Mouse (Mus musculus): Measurements from ENCODE around the gene Abca8a.
A peak's percentile ranks its signal among the peaks of the same experiment; 100 is the strongest.

Gene Abca8a

DNA sequence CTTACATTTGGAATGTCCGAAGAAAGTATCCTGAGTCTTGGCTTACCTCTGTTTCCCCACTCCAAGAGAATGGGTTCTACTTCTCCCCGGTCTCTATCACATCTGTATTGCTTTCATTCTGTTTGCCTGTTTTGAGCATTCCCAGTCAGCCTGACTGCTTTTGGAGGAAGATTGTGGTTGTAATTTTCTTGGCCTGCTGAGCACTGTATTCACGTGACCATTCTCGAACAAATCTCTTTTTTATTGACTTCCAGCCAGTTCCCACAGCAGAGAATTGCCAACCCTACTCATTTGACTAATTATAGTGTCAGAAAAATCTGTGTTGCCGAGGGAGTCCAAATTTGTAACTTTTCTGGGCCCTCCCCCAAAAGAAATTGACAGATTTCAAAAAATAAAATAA is at the start of gene Abca8a:
TSS of gene Abca8a (minus strand) at position 121 of the 400 bp plus-strand sequence.
- DNase-seq (ENCODE audit: low spot score in 2 of 2) = no peak

GRCm38 (mm10) chr11:110145421-110145820 is 49.6 kb upstream of the Abca8a start:
- no peak for DNase-seq (ENCODE audit: low spot score in 2 of 2)

DNA sequence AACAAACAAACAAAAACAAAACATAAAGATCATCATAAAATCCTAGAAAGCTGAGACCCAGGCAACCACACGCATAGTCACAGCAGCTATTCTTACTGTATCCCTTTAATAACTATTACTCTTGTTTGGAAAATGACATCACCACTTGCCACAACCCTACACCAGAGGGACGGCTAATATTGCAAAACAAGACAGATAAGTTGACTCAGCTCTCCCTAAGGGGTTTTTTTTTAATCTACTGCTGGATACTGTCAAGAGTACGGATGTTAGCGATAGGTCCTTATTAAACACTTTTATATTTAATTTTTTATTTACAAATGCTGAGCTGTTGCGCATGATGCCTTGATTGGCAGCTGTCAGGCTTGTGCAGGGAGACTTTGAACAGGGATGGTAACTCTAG is 35.0 kb upstream of the Abca8a start:
- no peak for DNase-seq (ENCODE audit: low spot score in 2 of 2)

GRCm38 (mm10) chr11:110111137-110111536 is 15.4 kb upstream of the Abca8a start:
- no peak for DNase-seq (ENCODE audit: low spot score in 2 of 2)

- no peak for DNase-seq (ENCODE audit: low spot score in 2 of 2)
These were observed 5.7 kb upstream of the Abca8a start for GRCm38 (mm10) chr11:110101437-110101836.

DNA sequence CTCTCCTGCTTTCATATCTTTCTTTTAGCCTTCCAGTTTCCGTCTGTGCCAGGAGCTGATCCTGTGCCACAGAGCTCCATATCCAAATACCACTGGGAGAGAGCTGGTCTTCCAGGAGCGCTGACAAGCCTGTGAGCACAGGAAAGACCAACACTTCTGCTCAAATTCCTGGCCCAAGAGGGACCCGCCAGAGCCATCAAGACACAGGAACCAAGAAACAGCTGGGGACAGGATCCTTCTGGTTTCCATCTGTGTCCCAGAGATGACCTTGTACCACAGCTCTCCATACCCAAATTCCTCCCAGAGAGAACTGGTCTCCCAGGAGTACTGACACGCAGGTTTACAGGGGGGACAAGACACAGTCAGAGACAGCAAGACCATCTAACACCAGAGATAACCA is 3.1 kb upstream of the Abca8a start:
- no peak for DNase-seq (ENCODE audit: low spot score in 2 of 2)

- no peak for DNase-seq (ENCODE audit: low spot score in 2 of 2)
These were observed 1.7 kb upstream of the Abca8a start for GRCm38 (mm10) chr11:110097465-110097864.

GRCm38 (mm10) chr11:110094846-110095380 is 865 bp downstream of the Abca8a start:
- DNase-seq (ENCODE audit: low spot score in 2 of 2) = no peak

DNA sequence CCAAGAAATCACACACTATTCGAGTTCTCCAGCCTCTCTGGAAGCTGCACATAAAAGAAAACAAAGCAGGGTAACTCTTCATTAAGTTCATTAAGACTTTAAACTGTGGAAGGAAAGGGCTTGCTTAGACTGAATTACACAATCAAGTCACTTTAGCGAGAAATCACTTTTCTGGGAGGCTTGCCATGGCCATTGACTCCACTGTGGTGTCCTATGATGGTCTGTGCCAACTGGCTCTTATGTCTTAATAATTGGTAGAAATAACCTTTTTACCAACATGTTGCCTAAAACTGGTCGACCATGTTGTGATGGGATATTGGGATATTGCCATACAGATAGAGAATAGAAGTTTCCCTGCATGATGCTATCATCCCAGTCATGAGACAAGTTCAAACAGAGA is 1.5 kb downstream of the Abca8a start:
- DNase-seq (ENCODE audit: low spot score in 2 of 2) = no peak

DNA sequence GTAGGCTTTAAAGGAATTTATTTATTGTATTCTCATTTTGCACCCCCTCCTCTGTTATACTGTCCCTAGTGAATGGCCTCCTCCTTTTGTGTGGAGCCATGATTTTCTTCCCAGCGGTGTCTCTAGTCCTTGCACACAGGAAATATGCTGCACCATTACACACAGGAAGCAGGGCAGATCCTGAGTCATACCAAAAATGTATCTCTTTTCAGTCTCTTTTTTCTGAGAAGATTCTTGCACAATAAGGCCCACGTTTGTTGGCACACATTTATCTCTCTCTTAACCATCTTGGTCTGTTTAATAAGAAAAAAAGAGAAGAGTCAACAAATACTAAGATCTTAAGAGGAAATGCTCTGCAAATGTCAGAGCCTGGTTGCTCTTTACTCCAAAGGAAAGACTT is 4.5 kb downstream of the Abca8a start:
- no peak for DNase-seq (ENCODE audit: low spot score in 2 of 2)

DNA sequence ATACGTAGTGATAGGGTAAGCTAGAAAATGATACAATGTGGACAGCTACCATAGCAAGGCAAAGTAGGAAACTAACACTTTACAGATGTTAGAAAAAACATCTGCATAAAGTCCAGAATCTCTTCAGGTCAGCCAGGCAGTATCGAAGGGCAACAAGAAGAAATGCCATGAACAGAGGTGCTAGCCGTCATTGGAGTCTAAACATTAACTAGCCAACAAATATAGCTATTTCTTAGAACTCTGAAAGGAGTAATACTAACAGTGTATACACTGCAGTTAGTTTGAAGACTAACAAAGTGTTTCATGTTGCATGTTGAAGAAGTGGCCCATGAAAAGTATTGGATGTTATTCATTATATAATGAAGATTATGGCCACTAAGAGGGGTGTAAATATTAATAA is 23.6 kb downstream of the Abca8a start:
- no peak for DNase-seq (ENCODE audit: low spot score in 2 of 2)

GRCm38 (mm10) chr11:110061032-110061431 is 34.7 kb downstream of the Abca8a start:
- DNase-seq (ENCODE audit: low spot score in 2 of 2) = no peak

DNA sequence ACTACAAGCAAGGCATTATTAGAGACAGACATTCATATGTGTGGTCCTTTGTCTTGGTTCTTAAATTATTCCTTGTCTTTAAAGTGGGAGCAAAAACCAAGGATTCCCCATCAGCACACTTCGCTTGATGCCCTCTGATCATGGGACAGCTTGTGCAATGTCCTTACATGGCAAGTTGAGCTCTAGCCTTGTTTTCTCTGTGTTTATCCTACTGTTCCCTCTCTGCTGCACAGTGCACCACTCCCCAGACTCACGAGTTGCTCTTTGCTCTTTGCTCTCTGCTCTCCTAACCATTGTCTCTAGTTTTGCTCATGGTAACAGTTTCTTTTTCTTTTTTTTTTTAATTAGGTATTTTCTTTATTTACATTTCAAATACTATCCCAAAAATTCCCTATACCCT is 35.7 kb downstream of the Abca8a start:
- DNase-seq (ENCODE audit: low spot score in 2 of 2) = no peak

DNA sequence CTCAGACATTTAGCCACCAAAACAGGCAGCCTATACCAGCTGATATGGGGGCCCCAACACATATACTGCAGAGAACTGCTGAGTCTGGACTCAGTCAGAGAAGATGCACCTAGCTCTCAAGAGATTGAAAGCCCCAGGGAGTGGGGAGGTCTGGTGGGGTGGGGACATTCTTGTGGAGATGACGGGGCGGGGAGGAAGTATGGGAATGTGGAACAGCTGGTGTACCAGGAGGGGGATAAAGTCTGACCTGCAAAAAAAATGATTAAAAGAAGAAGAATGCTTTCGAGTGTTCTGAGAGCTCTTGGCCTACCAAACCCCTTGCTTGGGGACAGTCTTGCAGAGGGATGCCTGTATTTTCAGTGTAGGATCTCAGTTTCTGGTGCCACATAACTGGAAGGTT is 42.1 kb downstream of the Abca8a start:
- DNase-seq (ENCODE audit: low spot score in 2 of 2) = no peak

- DNase-seq (ENCODE audit: low spot score in 2 of 2) = no peak
These were observed 58.0 kb downstream of the Abca8a start for GRCm38 (mm10) chr11:110037795-110038194.

DNA sequence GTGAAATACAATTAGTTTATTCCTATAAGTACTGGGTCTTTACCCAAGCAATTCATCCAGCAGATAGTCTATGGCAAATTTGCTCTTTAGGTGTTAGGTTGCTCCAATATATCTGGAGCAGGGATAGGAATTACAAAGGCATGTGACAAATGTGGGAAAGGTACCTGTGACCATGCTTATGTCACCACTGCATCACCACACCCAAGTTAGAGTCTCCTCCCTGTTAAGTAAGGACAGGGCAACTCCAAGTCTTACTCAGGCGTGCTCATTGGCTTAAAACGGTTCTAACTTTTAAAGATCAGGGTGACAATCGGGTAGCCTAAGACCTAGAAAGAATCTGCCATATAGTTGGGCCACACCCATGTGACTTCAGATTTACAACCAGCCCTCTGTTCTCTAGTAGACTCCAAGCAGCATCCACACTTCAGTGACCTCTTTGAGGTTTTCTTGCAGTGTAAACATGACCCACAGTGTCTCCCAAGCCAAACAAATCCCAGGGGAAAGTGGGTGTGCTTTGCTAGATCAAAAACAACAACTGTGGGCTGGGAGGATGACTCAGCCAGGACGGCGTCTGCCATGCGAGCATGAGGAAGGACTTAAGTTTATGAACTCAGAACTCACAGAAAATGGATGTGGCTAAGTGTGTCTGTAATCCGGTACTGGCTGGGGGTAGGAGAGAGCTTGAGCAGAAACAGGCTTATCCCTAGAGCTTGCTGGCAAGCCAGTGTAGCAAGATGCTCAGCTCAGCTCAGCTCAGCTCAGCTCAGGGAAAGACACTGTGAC is 66.7 kb downstream of the Abca8a start:
- DNase-seq (ENCODE audit: low spot score in 2 of 2) = no peak

- no peak for DNase-seq (ENCODE audit: low spot score in 2 of 2)
These were observed 84.8 kb downstream of the Abca8a start for GRCm38 (mm10) chr11:110010836-110011546.

- DNase-seq (ENCODE audit: low spot score in 2 of 2) = peak; percentile 56 to 72
These were observed 100.2 kb downstream of the Abca8a start, which contains the start of gene Abca8b for GRCm38 (mm10) chr11:109995624-109996023. Gene Abca8b, minus strand, starts transcription at chr11:109995845.

DNA sequence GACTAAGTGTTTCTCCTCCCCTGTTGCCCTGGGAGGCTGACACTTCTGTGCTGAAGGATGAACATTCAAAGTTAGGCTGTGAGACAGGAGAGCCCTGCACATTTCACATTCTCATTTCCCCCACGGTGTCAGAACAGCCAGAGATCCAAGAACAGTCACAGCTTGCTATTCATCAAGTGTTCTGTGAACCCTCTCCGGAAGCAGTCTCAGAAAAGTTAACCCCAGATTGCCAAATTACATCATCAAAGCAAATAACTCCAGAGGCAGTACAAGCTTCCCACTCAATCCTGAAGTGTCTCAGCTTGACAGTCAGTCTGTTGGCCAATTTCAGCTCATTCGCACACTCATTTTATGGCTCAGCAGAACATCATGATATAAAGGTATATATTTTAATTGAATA is 100.8 kb downstream of the Abca8a start:
- no peak for DNase-seq (ENCODE audit: low spot score in 2 of 2)

- DNase-seq (ENCODE audit: low spot score in 2 of 2) = no peak
These were observed 101.8 kb downstream of the Abca8a start for GRCm38 (mm10) chr11:109994014-109994413.

GRCm38 (mm10) chr11:109991270-109991669 is 104.5 kb downstream of the Abca8a start:
- no peak for DNase-seq (ENCODE audit: low spot score in 2 of 2)

DNA sequence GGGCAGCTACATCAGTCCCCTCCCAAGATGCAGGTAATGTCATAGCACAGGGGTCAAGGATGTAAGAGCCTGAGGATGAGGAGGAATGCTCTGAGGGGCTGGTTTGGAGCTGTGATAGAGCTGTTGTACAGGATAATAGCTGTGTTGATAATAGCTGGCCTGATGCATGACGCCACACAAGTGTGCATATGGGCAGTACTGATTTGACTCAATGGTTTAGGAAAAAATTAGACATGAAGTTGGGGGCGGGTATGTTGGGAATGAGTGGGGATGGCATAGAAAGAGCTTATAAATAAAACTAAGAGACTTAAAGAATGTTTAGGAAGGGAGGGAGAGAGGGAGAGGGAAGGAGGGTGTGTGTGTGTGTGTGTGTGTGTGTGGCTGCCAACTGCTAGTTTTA is 105.5 kb downstream of the Abca8a start:
- DNase-seq (ENCODE audit: low spot score in 2 of 2) = no peak

- DNase-seq (ENCODE audit: low spot score in 2 of 2) = no peak
These were observed 107.6 kb downstream of the Abca8a start for GRCm38 (mm10) chr11:109988164-109988563.
